Mouse (Mus musculus) C2C12 (cell line): Measurements from ENCODE around the gene Naa20.

ENCODE experiments used
- CTCF ChIP-seq: IDR thresholded peaks from one replicate; pipeline ENCODE4 v1.5.1; 2011; ENCODE audit not compliant: control insufficient read depth, insufficient read depth, insufficient read length
- MAX ChIP-seq: IDR thresholded peaks from one replicate; pipeline ENCODE4 v1.6.1; 2011; ENCODE audit warnings: mild to moderate bottlenecking, control low read depth
- MYOG ChIP-seq: IDR thresholded peaks from one replicate; pipeline ENCODE4 v1.6.1; 2011; ENCODE audit not compliant: control insufficient read depth, insufficient read length; ENCODE audit errors: extremely low read depth
- USF1 ChIP-seq: IDR thresholded peaks from one replicate; pipeline ENCODE4 v1.6.1; 2011; ENCODE audit warnings: low read depth, mild to moderate bottlenecking, control low read depth, moderate library complexity

- no peak for TF ChIP-seq CTCF
- no peak for TF ChIP-seq MAX
- no peak for TF ChIP-seq MYOG
- no peak for TF ChIP-seq USF1
Measured at GRCm38 (mm10) chr2:145884913-145885785, 16.8 kb upstream of the Naa20 start.
